Mouse (Mus musculus): ENCODE results near the gene Rnf167. TPM values are rescaled to one million over a fixed set of nuclear protein-coding genes. Genes with fewer than 3 reads are reported as not detected.

Rnf167 gene
- polyA plus RNA-seq, 1 experiment, result 44.0 TPM

GRCm38 (mm10) chr11:70669582-70670345, 22.7 kb downstream of the Rnf167 start:
- Histone ChIP-seq H3K4me1 (ENCODE audit: control insufficient read depth, insufficient read depth, insufficient read length, low read length) (no peaks in the 10 kb centered on the region), H3K4me3 (ENCODE audit: insufficient read depth, low read depth, low read length) (peak overlapping the region; percentile 74), H3K27ac (replicated peaks; ENCODE audit: low read depth, low read length) (peak overlapping the region; percentile 87)

GRCm38 (mm10) chr11:70670483-70670882, 23.4 kb downstream of the Rnf167 start:
- Histone ChIP-seq H3K27ac (replicated peaks; ENCODE audit: low read depth, low read length) (no peak overlapping the region), H3K4me3 (ENCODE audit: insufficient read depth, low read depth, low read length) (peak overlapping the region; percentile 74; the same call in 1 of the 2 replicates)

DNA sequence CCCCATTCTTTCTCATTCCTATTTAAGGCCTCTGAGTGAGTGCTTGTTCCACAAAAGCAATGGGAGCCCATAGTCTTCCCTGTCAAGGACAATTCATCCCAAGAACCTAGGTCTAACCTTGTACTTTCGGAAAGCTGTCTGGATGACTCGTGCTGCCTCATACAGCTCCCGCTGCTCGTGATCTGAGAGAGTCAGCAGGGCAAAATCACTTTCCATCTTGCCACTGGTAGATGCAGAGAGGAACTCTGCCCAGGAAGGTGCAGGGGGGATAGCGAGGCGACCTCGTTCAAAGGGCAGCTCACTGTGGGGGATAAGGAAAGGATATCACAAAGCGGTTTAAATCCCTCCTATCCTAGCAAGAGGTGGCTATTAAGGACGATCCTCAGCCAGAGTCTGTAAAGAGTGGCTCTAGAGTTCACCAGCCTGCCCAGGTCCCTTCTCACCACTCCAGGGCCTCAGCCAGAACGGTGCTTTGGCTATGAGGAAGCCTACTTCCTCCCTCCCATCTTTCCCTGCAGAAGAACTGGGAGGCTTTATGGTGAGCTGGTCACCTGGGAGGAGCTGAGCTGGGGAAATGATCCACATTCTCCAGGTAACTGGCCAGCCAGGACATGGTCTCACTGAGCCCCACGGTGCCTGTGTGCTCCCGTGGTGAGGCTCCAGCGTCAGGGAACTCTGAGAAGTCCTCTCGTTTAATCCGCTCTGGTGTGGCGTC, 24.5 kb downstream of the Rnf167 start:
- no peak overlapping the region for H3K27ac ChIP-seq (replicated peaks; ENCODE audit: low read depth, low read length)
- no peaks in the 10 kb centered on the region for H3K4me1 ChIP-seq (ENCODE audit: control insufficient read depth, insufficient read depth, insufficient read length, low read length)
- no peak overlapping the region for H3K4me3 ChIP-seq (ENCODE audit: insufficient read depth, low read depth, low read length)

More at GRCm38 (mm10) chr11:70670483-70670882, 23.4 kb downstream of the Rnf167 start:
- no peaks in the 10 kb centered on the region for H3K4me1 ChIP-seq (ENCODE audit: control insufficient read depth, insufficient read depth, insufficient read length, low read length)

- H3K4me1 ChIP-seq (ENCODE audit: control insufficient read depth, insufficient read depth, insufficient read length, low read length), result no peaks in the 10 kb centered on the region
- H3K4me3 ChIP-seq (ENCODE audit: insufficient read depth, low read depth, low read length), result no peak overlapping the region
- H3K27ac ChIP-seq (replicated peaks; ENCODE audit: low read depth, low read length), result no peak overlapping the region
Observed at GRCm38 (mm10) chr11:70674014-70674413, 27.0 kb downstream of the Rnf167 start.

DNA sequence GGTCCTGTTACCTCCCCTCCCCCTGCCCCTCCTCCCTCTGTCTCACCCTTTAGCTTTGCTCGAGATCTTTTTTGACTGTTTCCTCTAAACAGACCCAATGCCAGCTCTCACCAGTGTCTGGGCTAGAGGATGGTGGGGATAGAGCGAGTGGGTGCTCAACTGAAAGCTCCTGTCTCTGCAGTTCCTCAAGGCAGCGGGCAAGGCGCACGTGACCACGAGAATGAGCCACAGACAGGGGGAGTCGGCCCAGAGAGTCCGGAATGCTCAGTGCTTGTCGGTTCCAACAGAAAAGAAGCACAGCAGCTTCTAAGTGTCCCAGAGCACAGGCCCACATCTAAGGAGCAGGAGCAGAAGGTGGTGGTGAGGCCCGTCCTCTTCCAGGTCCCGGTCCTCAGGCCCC, 27.5 kb downstream of the Rnf167 start:
- Histone ChIP-seq H3K27ac (replicated peaks; ENCODE audit: low read depth, low read length) (no peak overlapping the region), H3K4me3 (ENCODE audit: insufficient read depth, low read depth, low read length) (no peak overlapping the region), H3K4me1 (ENCODE audit: control insufficient read depth, insufficient read depth, insufficient read length, low read length) (no peaks in the 10 kb centered on the region)

DNA sequence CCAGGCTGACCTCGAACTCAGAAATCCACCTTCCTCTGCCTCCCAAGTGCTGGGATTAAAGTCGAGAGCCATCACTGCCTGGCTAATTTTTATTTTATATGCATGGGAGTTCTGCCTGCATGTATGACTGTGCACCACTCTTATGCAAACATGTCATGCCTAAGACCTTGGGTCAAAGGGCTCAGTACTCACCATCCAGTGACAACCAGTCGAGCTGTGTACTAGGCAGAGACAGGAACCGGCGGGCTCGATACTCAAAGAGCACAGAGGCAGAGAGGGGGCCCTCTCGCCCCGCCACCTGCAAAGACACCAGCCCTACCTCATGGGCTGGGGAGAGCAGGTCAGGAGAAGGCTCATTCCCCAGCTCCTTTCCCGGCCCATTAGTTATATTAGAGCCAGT, 31.1 kb downstream of the Rnf167 start:
- H3K27ac ChIP-seq (replicated peaks; ENCODE audit: low read depth, low read length), result no peak overlapping the region

GRCm38 (mm10) chr11:70678576-70678975, 31.5 kb downstream of the Rnf167 start:
- Histone ChIP-seq H3K4me1 (ENCODE audit: control insufficient read depth, insufficient read depth, insufficient read length, low read length) (no peaks in the 10 kb centered on the region), H3K4me3 (ENCODE audit: insufficient read depth, low read depth, low read length) (no peak overlapping the region), H3K27ac (replicated peaks; ENCODE audit: low read depth, low read length) (no peak overlapping the region)

More for the DNA sequence above, 31.1 kb downstream of the Rnf167 start:
- Histone ChIP-seq H3K4me3 (ENCODE audit: insufficient read depth, low read depth, low read length) (no peak overlapping the region), H3K4me1 (ENCODE audit: control insufficient read depth, insufficient read depth, insufficient read length, low read length) (no peaks in the 10 kb centered on the region)

DNA sequence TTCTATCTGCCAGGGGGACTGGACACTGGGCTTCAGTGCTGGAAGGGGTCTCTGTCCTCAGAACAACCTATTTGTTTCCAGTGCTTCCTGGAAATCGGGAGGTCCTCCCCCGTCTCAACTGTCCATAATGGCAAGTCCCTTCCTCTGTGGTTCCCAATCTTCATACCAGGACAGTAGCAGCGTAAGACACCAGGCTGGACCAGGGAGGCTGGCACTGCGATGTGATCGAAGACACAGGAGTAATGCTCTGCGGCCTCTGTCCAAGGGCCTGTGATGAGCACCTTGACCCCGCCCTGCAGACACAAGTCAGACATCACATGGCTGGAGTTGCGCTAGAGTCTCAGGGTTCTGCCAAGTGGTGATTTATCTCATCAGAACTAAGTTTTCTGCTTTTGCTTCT, 32.3 kb downstream of the Rnf167 start:
- Histone ChIP-seq H3K27ac (replicated peaks; ENCODE audit: low read depth, low read length) (no peak overlapping the region), H3K4me1 (ENCODE audit: control insufficient read depth, insufficient read depth, insufficient read length, low read length) (no peaks in the 10 kb centered on the region), H3K4me3 (ENCODE audit: insufficient read depth, low read depth, low read length) (no peak overlapping the region)

- Histone ChIP-seq H3K4me1 (ENCODE audit: control insufficient read depth, insufficient read depth, insufficient read length, low read length) (no peaks in the 10 kb centered on the region), H3K4me3 (ENCODE audit: insufficient read depth, low read depth, low read length) (no peak overlapping the region), H3K27ac (replicated peaks; ENCODE audit: low read depth, low read length) (0 out of 2 replicates have a peak overlapping the region, but pooled peaks have one; percentile 50)
Observed at GRCm38 (mm10) chr11:70679894-70680293, 32.9 kb downstream of the Rnf167 start.

DNA sequence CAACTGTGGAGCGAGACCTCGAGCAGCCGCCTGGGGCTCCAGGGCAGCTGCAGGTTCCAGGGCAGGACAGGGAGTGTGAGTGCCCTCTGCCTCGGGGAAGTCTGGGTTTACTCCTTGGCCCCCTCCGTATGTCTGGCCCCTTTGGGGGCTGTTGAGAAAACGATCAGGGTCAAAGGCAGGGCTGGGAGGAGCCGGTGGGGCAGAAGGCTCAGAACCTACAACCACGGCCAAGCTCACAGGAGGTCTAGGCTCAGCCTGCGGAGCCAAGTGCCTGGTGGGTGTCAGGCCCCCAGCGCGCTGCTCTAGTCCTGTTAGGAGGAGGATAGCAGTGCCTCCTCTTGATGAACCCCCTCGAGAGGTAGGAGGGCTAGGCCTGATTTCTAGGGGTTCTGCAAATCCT, 34.1 kb downstream of the Rnf167 start:
- H3K4me1 ChIP-seq (ENCODE audit: control insufficient read depth, insufficient read depth, insufficient read length, low read length), result no peaks in the 10 kb centered on the region
- no peak overlapping the region for H3K4me3 ChIP-seq (ENCODE audit: insufficient read depth, low read depth, low read length)
- H3K27ac ChIP-seq (replicated peaks; ENCODE audit: low read depth, low read length), result no peak overlapping the region

DNA sequence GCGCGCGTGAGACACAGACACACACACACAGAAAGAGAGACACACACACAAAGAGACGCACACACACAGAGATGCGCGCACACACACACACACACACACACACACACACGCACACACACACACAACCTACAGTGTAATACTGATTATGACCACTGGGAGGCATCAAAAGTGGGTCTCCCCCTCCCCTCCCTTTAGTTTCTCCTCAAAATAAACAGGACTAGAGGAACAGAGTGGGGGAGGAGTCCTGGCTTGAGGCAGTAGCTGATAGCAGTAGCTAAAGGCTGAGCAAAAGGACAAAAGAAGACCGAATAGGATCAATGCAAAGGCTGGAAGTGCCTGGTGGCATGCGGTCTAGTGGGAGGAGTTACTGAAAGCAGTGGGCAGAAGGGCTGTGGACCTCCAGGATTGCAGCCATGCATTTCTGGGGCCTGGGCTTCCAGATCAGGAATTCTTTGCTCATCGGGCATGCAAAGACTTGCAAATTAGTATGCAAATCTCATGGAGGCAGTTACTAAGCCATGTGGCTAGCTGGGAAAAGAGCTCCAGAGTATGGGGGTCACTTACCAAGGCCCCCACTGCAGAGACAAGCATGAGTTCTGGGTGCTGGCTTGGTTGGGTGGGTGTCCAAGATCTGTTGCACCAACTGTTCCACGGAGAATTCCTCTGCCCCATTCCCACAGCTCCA, 35.0 kb downstream of the Rnf167 start:
- no peak overlapping the region for H3K27ac ChIP-seq (replicated peaks; ENCODE audit: low read depth, low read length)
- H3K4me1 ChIP-seq (ENCODE audit: control insufficient read depth, insufficient read depth, insufficient read length, low read length), result no peaks in the 10 kb centered on the region
- no peak overlapping the region for H3K4me3 ChIP-seq (ENCODE audit: insufficient read depth, low read depth, low read length)

DNA sequence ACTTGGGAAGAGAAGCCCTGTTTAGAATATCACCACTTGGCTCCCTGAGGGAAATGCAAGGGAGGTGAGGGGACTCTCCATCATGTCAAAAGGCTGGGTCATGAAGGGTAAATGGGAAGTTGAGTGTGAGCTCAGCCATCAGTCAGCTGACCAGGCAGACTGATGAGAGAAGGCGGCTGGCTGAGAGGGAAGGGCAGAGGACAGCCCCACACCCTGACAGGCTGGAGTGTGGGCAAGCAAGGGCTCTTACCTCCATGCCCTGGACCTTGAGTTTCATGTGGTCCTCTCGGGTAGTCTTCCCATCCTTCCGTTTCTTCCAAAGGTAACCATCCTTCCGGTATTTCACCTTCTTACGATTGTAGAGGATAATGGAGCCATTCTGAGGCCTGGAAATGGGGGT, 36.6 kb downstream of the Rnf167 start:
- Histone ChIP-seq H3K4me3 (ENCODE audit: insufficient read depth, low read depth, low read length) (no peak overlapping the region), H3K27ac (replicated peaks; ENCODE audit: low read depth, low read length) (no peak overlapping the region), H3K4me1 (ENCODE audit: control insufficient read depth, insufficient read depth, insufficient read length, low read length) (peaks cover 2% of the 10 kb centered on the region; the same call in 1 of the 2 replicates)

DNA sequence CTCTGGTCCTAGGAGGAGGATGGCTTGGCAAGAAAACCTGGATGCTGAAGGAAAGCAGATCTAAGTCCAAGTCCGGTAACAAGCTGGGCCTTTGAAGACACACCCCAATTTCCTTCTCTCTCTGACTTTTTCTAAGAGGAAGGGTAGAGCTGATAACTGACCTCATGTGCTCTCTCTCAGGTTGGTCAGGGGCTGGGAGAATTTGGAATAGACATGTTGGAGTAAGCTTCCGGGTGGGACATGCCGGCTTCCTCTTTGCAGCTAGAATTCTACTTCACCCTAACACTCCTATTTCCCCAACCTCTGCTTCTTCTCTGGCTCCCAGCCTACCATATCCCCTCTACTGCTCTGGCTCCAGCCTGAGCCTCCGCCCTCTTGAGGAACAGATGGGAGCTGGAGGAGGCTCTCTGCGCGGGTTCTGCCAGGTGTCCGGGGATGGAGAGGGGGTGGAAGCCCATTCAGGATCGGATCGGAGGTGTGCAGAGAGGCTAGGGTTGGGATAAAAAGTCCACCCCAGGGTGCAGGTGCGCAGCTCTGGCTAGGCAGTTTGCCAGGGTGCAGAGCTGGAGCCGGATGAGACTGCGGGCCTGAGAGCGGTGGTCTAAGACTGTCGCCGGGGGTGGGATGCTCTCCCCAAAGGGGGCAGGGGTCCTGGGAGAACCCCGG, 40.0 kb downstream of the Rnf167 start:
- Histone ChIP-seq H3K4me3 (ENCODE audit: insufficient read depth, low read depth, low read length) (peak overlapping the region; percentile 80), H3K27ac (replicated peaks; ENCODE audit: low read depth, low read length) (peak overlapping the region; percentile 84), H3K4me1 (ENCODE audit: control insufficient read depth, insufficient read depth, insufficient read length, low read length) (peaks cover 4% of the 10 kb centered on the region; the same call in 1 of the 2 replicates)

- H3K27ac ChIP-seq (replicated peaks; ENCODE audit: low read depth, low read length), result peak within 1 kb of the TSS; percentile 90
- H3K4me3 ChIP-seq (ENCODE audit: insufficient read depth, low read depth, low read length), result peak within 1 kb of the TSS; percentile 80
- peaks cover 4% of the 10 kb centered on the region; the same call in 1 of the 2 replicates for H3K4me1 ChIP-seq (ENCODE audit: control insufficient read depth, insufficient read depth, insufficient read length, low read length)
Observed at GRCm38 (mm10) chr11:70687601-70688199, 40.7 kb downstream of the Rnf167 start, which contains the start of gene Camta2. TSS of gene Camta2 (minus strand) at chr11:70688105.

Data from brown adipose tissue, adult 24 weeks (tissue).